Mouse (Mus musculus) heart, embryonic 14.5 days (tissue): ENCODE data around the gene Sulf2. TPM values are rescaled to one million over a fixed set of nuclear protein-coding genes. Genes with fewer than 3 reads are reported as not detected.
A peak's percentile ranks its signal among the peaks of the same experiment; 100 is the strongest.

Source experiments
- ATAC-seq: fragments of 200-750 bp; cut with Nextera tagmentation; 2 replicates; pipeline ENCODE4 v1.8.0; 2017; ENCODE audit warnings: low read depth, moderate TSS enrichment; ENCODE audit not compliant: insufficient number of reproducible peaks, insufficient read depth, low FRiP score
- H3K27ac ChIP-seq, 2 experiments: fragments of 200-500 bp in 1 of 2; fragments of 300-500 bp in 1 of 2; sonication (generic) in 1 of 2; replicated peaks in 1 of 2; 2 replicates each; pipeline ENCODE4 v1.5.1; 2012 to 2014; ENCODE audit warnings: low read depth in 2 of 2, low read length in 2 of 2, control low read depth in 1 of 2, mild to moderate bottlenecking in 1 of 2, mixed read lengths in 1 of 2; ENCODE audit not compliant: control insufficient read depth in 1 of 2, insufficient read depth in 1 of 2
- H3K27me3 ChIP-seq: fragments of 300-500 bp; sonication (generic); 2 replicates; pipeline ENCODE4 v1.6.1; 2014; ENCODE audit warnings: mild to moderate bottlenecking, low read length, control low read depth; ENCODE audit not compliant: control insufficient read depth, insufficient read depth
- H3K36me3 ChIP-seq: fragments of 300-500 bp; sonication (generic); 2 replicates; pipeline ENCODE4 v1.6.1; 2014; ENCODE audit warnings: mild to moderate bottlenecking, control low read depth, low read length, mixed read lengths; ENCODE audit not compliant: control insufficient read depth, insufficient read depth
- H3K4me1 ChIP-seq, 2 experiments: fragments of 200-500 bp in 1 of 2; fragments of 300-500 bp in 1 of 2; sonication (generic) in 1 of 2; 2 replicates each; pipeline ENCODE4 v1.6.1; 2012 to 2014; ENCODE audit warnings: low read length in 2 of 2, control low read depth in 1 of 2, mixed read lengths in 1 of 2; ENCODE audit not compliant: control insufficient read depth in 2 of 2, insufficient read depth in 2 of 2
- H3K4me2 ChIP-seq: fragments of 300-500 bp; sonication (generic); 2 replicates; pipeline ENCODE4 v1.6.1; 2014; ENCODE audit warnings: mild to moderate bottlenecking, low read length
- H3K4me3 ChIP-seq, 2 experiments: fragments of 200-500 bp in 1 of 2; fragments of 300-500 bp in 1 of 2; sonication (generic) in 1 of 2; 2 replicates each; pipeline ENCODE4 v1.5.1; 2012 to 2014; ENCODE audit warnings: low read length in 2 of 2, mild to moderate bottlenecking in 2 of 2, control low read depth in 1 of 2, low read depth in 1 of 2, moderate library complexity in 1 of 2; ENCODE audit not compliant: control insufficient read depth in 1 of 2, insufficient read depth in 1 of 2
- H3K9ac ChIP-seq: fragments of 300-500 bp; sonication (generic); 2 replicates; pipeline ENCODE4 v1.6.1; 2014; ENCODE audit warnings: mild to moderate bottlenecking, low read length
- H3K9me3 ChIP-seq: fragments of 300-500 bp; sonication (generic); 2 replicates; pipeline ENCODE4 v1.6.1; 2016; ENCODE audit warnings: low read length, control low read depth; ENCODE audit not compliant: control insufficient read depth
- WGBS: fragments of 180-500 bp; shearing (Covaris S2); extraction: QIAGEN DNeasy Blood & Tissue Kit; methylation state at CpG from one replicate; pipeline ENCODE4 v1.1.7; 2014; 5-methylcytosine and 5-hydroxymethylcytosine counted together
- polyA plus RNA-seq: library from polyadenylated mRNA; unstranded; fragments of >200 nt; fragmentation: Nextera tagmentation; extraction: Ambion mirVana; gene quantifications from 2 replicates; pipeline ENCODE4 v1.2.1, GENCODE M21; 2014

Sulf2 gene
- polyA plus RNA-seq, 1 experiment from 2014 or later: 115 TPM

GRCm38 (mm10) chr2:166068261-166068660 is 87.2 kb downstream of the Sulf2 start:
- no peaks in the 10 kb centered on the region for H3K27me3 ChIP-seq
- no peak for ATAC-seq
- no peak overlapping the region for H3K4me2 ChIP-seq
- H3K36me3 ChIP-seq: peaks cover 93% of the 10 kb centered on the region
- H3K9me3 ChIP-seq: no peaks in the 10 kb centered on the region
- H3K4me1 ChIP-seq: no peaks in the 10 kb centered on the region; a peak in 2 of 4 replicates
- H3K4me3 ChIP-seq: no peak overlapping the region
- no peak overlapping the region for H3K27ac ChIP-seq
- WGBS: 76% methylated on average over 9 of the region's 9 CpGs
- H3K9ac ChIP-seq: no peak overlapping the region

GRCm38 (mm10) chr2:166066434-166066833 is 89.0 kb downstream of the Sulf2 start:
- WGBS: 89% methylated on average over 4 of the region's 4 CpGs
- Histone ChIP-seq H3K27me3 (no peaks in the 10 kb centered on the region), H3K9ac (no peak overlapping the region), H3K4me2 (no peak overlapping the region), H3K9me3 (no peaks in the 10 kb centered on the region), H3K4me3 (no peak overlapping the region), H3K36me3 (peaks cover 92% of the 10 kb centered on the region), H3K27ac (no peak overlapping the region), H3K4me1 (no peaks in the 10 kb centered on the region; a peak in 2 of 4 replicates)
- ATAC-seq: no peak

- WGBS: 92% methylated on average over 8 of the region's 8 CpGs
- Histone ChIP-seq H3K4me2 (no peak overlapping the region), H3K4me1 (no peaks in the 10 kb centered on the region), H3K27me3 (no peaks in the 10 kb centered on the region), H3K9me3 (no peaks in the 10 kb centered on the region), H3K27ac (no peak overlapping the region), H3K4me3 (no peak overlapping the region), H3K9ac (no peak overlapping the region), H3K36me3 (peaks cover 91% of the 10 kb centered on the region)
- no peak for ATAC-seq
Observed at GRCm38 (mm10) chr2:166062431-166062830, 93.0 kb downstream of the Sulf2 start.

- H3K27me3 ChIP-seq: no peaks in the 10 kb centered on the region
- 83% methylated on average over 1 of the region's 1 CpGs for WGBS
Observed at GRCm38 (mm10) chr2:166062008-166062407, 93.5 kb downstream of the Sulf2 start.

DNA sequence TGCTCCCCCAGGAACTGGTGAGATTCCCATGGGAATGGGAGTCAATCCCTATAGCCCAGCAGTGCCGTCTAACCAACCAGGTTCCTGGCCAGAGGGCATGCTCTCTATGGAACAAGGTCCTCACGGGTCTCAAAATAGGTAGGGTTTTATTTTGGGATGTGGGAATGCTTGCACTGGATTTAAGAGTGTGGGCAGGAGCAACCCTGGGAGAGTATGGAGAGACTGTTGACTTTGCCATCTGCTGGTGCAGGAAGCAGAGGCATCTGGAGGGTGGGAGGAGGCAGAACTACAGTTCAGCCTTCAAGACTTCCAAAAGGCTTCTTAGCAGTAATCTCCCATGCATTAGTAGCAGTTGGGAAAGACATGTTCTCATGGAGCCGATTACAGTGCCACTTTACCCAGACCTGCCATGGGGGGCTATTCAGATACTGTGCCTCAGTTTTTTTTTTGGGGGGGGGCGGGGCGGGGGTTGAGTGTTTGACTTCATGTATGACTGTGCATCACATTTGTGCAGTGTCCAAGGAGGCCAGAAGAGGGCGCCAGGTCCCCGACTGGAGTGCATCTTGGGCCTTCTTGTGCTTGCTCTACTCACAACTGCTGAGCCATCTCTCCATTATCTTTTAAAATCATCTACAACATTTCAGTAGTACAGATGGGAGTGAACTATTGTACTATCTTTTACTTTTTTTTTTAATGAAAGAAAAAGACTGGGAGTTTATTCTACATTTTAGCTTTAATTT is 95.6 kb downstream of the Sulf2 start:
- 75% methylated on average over 7 of the region's 7 CpGs for WGBS
- peaks cover 91% of the 10 kb centered on the region for H3K36me3 ChIP-seq

More at GRCm38 (mm10) chr2:166062008-166062407, 93.5 kb downstream of the Sulf2 start:
- H3K9ac ChIP-seq: no peak overlapping the region
- H3K4me2 ChIP-seq: no peak overlapping the region
- no peak overlapping the region for H3K27ac ChIP-seq
- no peaks in the 10 kb centered on the region for H3K4me1 ChIP-seq
- H3K36me3 ChIP-seq: peaks cover 90% of the 10 kb centered on the region
- no peak overlapping the region for H3K4me3 ChIP-seq
- no peaks in the 10 kb centered on the region for H3K9me3 ChIP-seq
- no peak for ATAC-seq

GRCm38 (mm10) chr2:166054002-166054539 is 101.4 kb downstream of the Sulf2 start:
- WGBS: 90% methylated on average over 14 of the region's 14 CpGs
- H3K4me2 ChIP-seq: no peak overlapping the region
- H3K9me3 ChIP-seq: no peaks in the 10 kb centered on the region
- H3K4me1 ChIP-seq: peaks cover under 1 to 8% of the 10 kb centered on the region in 2 experiments; a peak in 3 of 4 replicates
- no peak overlapping the region for H3K4me3 ChIP-seq
- peaks cover 94% of the 10 kb centered on the region for H3K36me3 ChIP-seq
- no peak for ATAC-seq
- H3K27me3 ChIP-seq: no peaks in the 10 kb centered on the region
- no peak overlapping the region for H3K27ac ChIP-seq
- no peak overlapping the region for H3K9ac ChIP-seq

More for the DNA sequence above, 95.6 kb downstream of the Sulf2 start:
- Histone ChIP-seq H3K9me3 (no peaks in the 10 kb centered on the region), H3K27ac (peak overlapping the region in 1 of 2 experiments; percentile 11; a peak in 1 of 4 replicates), H3K4me3 (no peak overlapping the region), H3K4me1 (no peaks in the 10 kb centered on the region), H3K27me3 (no peaks in the 10 kb centered on the region), H3K4me2 (no peak overlapping the region), H3K9ac (no peak overlapping the region)
- no peak for ATAC-seq

DNA sequence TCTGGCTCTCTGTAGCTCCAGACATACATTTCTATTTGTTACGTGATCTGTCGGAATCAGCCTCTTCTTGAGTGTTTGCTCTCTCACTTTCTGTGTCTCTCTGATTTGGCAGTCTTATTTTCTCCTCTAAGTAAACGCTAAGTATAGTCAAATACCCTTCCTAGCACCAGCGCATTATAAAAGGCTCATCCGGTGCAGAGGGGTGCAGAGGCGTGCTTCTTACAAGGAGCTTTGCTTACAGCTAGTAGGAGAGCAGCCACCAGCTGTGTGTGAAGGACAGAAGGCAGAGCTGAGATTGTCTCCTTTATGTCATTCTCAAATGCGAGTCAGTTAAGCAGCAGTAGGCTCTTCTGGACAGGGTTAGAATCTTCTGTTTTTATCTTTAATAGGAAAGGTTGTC is 103.5 kb downstream of the Sulf2 start:
- H3K4me2 ChIP-seq: no peak overlapping the region
- no peak overlapping the region for H3K27ac ChIP-seq
- no peaks in the 10 kb centered on the region for H3K27me3 ChIP-seq
- H3K4me3 ChIP-seq: no peak overlapping the region
- no peak for ATAC-seq
- H3K36me3 ChIP-seq: peaks cover 95% of the 10 kb centered on the region
- no peaks in the 10 kb centered on the region for H3K9me3 ChIP-seq
- no peak overlapping the region for H3K9ac ChIP-seq
- 93% methylated on average over 7 of the region's 7 CpGs for WGBS
- peaks cover 2 to 17% of the 10 kb centered on the region in 2 experiments; a peak in 3 of 4 replicates for H3K4me1 ChIP-seq
